In the genomic region with DNA sequence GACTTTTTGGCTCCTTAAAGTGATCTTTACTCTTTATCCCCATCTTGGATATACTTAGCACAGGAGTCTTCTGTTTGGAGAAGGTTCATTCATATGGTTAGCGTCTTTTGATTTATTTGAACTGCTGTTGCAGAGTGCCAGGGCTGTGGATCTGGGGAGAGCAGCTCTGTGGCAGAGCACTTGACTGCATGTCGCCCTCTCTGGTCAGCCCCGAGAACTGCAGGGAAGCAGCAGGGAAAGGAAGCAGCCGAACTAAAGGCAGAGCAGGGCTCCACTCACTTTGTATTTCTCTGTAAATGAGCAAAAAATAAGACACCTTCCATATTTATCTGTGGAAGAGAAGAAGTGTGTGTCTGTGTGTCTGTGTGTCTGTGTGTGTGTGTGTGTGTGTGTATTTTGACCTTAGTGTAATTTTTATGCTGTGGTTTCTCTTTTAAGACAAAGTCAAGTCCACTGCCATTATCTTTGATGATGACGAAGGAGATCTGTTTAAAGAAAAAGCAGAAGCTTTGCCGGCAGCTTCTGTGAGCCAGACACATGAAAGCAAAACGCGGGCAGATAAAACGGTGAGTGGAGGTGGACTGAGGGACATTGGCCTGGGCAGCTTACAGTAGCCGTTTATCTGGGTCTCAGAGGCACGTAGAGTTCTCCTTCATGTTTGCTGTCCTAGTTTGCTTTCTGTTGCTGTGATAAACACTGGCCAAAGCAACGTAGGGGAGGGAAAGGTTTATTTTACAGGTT, we compare ENCODE assay signal across 8 mouse cellular contexts. TPM values are rescaled to one million over a fixed set of nuclear protein-coding genes. Genes with fewer than 3 reads are reported as not detected.
A peak's percentile ranks its signal among the peaks of the same experiment; 100 is the strongest.
DNase-seq lines count a peak whose midpoint lies in the region; ATAC-seq and TF ChIP-seq lines count a peak whose summit lies in the region.

No protein-coding gene starts in this region.

- H3K27me3 ChIP-seq in midbrain, embryonic 14.5 days (ENCODE audit: control insufficient read depth, insufficient read depth, low read length), result no peaks in the 10 kb centered on the region
- H3K27me3 ChIP-seq in midbrain, embryonic 13.5 days, result no peaks in the 10 kb centered on the region
- no peaks in the 10 kb centered on the region for H3K27me3 ChIP-seq in liver, adult 2 months (ENCODE audit: control insufficient read depth, insufficient read depth, low read length)

- no peak for ATAC-seq in midbrain, embryonic 14.5 days (ENCODE audit: low FRiP score, low TSS enrichment)
- no peak for ATAC-seq in midbrain, embryonic 13.5 days
- ATAC-seq in cerebellum, adult (ENCODE audit: insufficient number of reproducible peaks, low FRiP score, low TSS enrichment), result peak; percentile 64
- peak; percentile 90 for ATAC-seq in neutrophil, adult 5-6 weeks (ENCODE audit: extremely low read depth, insufficient number of reproducible peaks, low FRiP score, poor library complexity, severe bottlenecking)

- no peak overlapping the region for H3K4me2 ChIP-seq in midbrain, embryonic 14.5 days (ENCODE audit: low read length)
- no peak overlapping the region for H3K4me2 ChIP-seq in midbrain, embryonic 13.5 days (replicated peaks)

- no peak overlapping the region for H3K9ac ChIP-seq in midbrain, embryonic 14.5 days (replicated peaks; ENCODE audit: low read length)
- H3K9ac ChIP-seq in midbrain, embryonic 13.5 days (replicated peaks), result no peak overlapping the region
- H3K9ac ChIP-seq in liver, adult 2 months (ENCODE audit: low read depth, low read length), result no peak overlapping the region

- H3K36me3 ChIP-seq in midbrain, embryonic 14.5 days (ENCODE audit: control insufficient read depth, insufficient read depth, low read length), result peaks cover 83% of the 10 kb centered on the region
- peaks cover 81% of the 10 kb centered on the region for H3K36me3 ChIP-seq in midbrain, embryonic 13.5 days
- H3K36me3 ChIP-seq in liver, adult 2 months (ENCODE audit: control insufficient read depth, insufficient read depth, low read length), result peaks cover 40% of the 10 kb centered on the region

- 65% methylated on average over 12 of the region's 12 CpGs for WGBS in midbrain, embryonic 14.5 days
- 67% methylated on average over 12 of the region's 12 CpGs for WGBS in midbrain, embryonic 13.5 days
- 42% methylated on average over 12 of the region's 12 CpGs for WGBS in liver, adult 2 months

- H3K4me1 ChIP-seq in midbrain, embryonic 14.5 days (ENCODE audit: control insufficient read depth, insufficient read depth, low read length), result no peaks in the 10 kb centered on the region
- no peaks in the 10 kb centered on the region for H3K4me1 ChIP-seq in midbrain, embryonic 13.5 days (replicated peaks)
- H3K4me1 ChIP-seq in liver, adult 2 months (ENCODE audit: control insufficient read depth, insufficient read depth, low read length), result no peaks in the 10 kb centered on the region

- no peak for TF ChIP-seq POLR2A in liver, adult 2 months (IDR thresholded peaks at IDR 0.05; ENCODE audit: extremely low read depth, insufficient read depth, low read length)

- DNase-seq in midbrain, embryonic 14.5 days, result peak; percentile 85
- peak; percentile 46 for DNase-seq in forelimb bud, embryonic 11.5 days (ENCODE audit: low read depth, low spot score)
- peak; percentile 35 to 68 for DNase-seq in kidney, adult 8-10 months
- peak; percentile 93 for DNase-seq in liver, adult 2 months (ENCODE audit: extremely low read depth, low read depth, low spot score)
- DNase-seq in thymus, adult 18-20 months, result peak; percentile 18 to 22

- H3K4me3 ChIP-seq in midbrain, embryonic 14.5 days (replicated peaks; ENCODE audit: low read depth, low read length), result no peak overlapping the region
- no peak overlapping the region for H3K4me3 ChIP-seq in midbrain, embryonic 13.5 days (replicated peaks)
- no peak overlapping the region for H3K4me3 ChIP-seq in liver, adult 2 months (ENCODE audit: insufficient read depth, low read depth, low read length)

- H3K79me2 ChIP-seq in liver, adult 2 months (ENCODE audit: control insufficient read depth, insufficient read depth, low read length), result no peaks in the 10 kb centered on the region; the same call in 1 of the 2 replicates

- peak; percentile 99 for TF ChIP-seq CTCF in liver, adult 2 months (IDR thresholded peaks at IDR 0.05; ENCODE audit: low read depth, low read length)

- H3K27ac ChIP-seq in midbrain, embryonic 14.5 days (replicated peaks; ENCODE audit: low read depth, low read length), result no peak overlapping the region
- no peak overlapping the region for H3K27ac ChIP-seq in midbrain, embryonic 13.5 days
- H3K27ac ChIP-seq in liver, adult 2 months (replicated peaks; ENCODE audit: insufficient read depth, low read depth, low read length), result no peak overlapping the region

- H3K9me3 ChIP-seq in midbrain, embryonic 14.5 days (ENCODE audit: control insufficient read depth, low read length), result no peaks in the 10 kb centered on the region
- H3K9me3 ChIP-seq in midbrain, embryonic 13.5 days, result no peaks in the 10 kb centered on the region

RNA-seq across cellular contexts. Expression of gene Washc2, which starts 21.1 kb away (rescaled TPM):
- polyA plus RNA-seq in midbrain, embryonic 14.5 days (2014; fragmentation: Nextera tagmentation; extraction: Ambion mirVana), result 48.5 and 60.4 TPM in 2 replicates
- 64.4 and 67.1 TPM in 2 replicates for polyA plus RNA-seq in midbrain, embryonic 13.5 days (2015; fragmentation: Nextera tagmentation; extraction: Ambion mirVana)
- total RNA-seq in liver, adult 2 months (2014; rRNA removed), result 38.5 and 46.5 TPM in 2 replicates
- polyA plus RNA-seq in liver, adult 2 months (2012; rRNA removed), result 29.6 and 32.7 TPM in 2 replicates
- total RNA-seq in neutrophil, adult 5-6 weeks (2017), result 258 and 266 TPM in 2 replicates

RNA-seq across cellular contexts. Expression of gene Zfand4, which starts 35.1 kb away (rescaled TPM):
- polyA plus RNA-seq in midbrain, embryonic 14.5 days (2014; fragmentation: Nextera tagmentation; extraction: Ambion mirVana), result 9.0 and 12.4 TPM in 2 replicates
- 11.5 and 11.6 TPM in 2 replicates for polyA plus RNA-seq in midbrain, embryonic 13.5 days (2015; fragmentation: Nextera tagmentation; extraction: Ambion mirVana)
- total RNA-seq in liver, adult 2 months (2014; rRNA removed), result 25.6 and 28.0 TPM in 2 replicates
- 3.1 and 4.0 TPM in 2 replicates for polyA plus RNA-seq in liver, adult 2 months (2012; rRNA removed)
- 33.5 and 41.4 TPM in 2 replicates for total RNA-seq in neutrophil, adult 5-6 weeks (2017)

RNA-seq across cellular contexts. Expression of gene Tmcc1, which starts 35.7 kb away (rescaled TPM):
- polyA plus RNA-seq in midbrain, embryonic 14.5 days (2014; fragmentation: Nextera tagmentation; extraction: Ambion mirVana), result 25.8 and 26.2 TPM in 2 replicates
- 35.7 and 36.4 TPM in 2 replicates for polyA plus RNA-seq in midbrain, embryonic 13.5 days (2015; fragmentation: Nextera tagmentation; extraction: Ambion mirVana)
- 34.3 and 38.0 TPM in 2 replicates for total RNA-seq in liver, adult 2 months (2014; rRNA removed)
- 13.8 and 17.7 TPM in 2 replicates for polyA plus RNA-seq in liver, adult 2 months (2012; rRNA removed)
- total RNA-seq in neutrophil, adult 5-6 weeks (2017), result 154 and 191 TPM in 2 replicates

Comparison
In these comparisons a context has a peak if more than half of its experiments do, and no peak if none do; other contexts are left out.
1. ATAC-seq: peak in cerebellum, adult (single experiment) and neutrophil, adult 5-6 weeks (single experiment); none in midbrain, embryonic 14.5 days (single experiment) and midbrain, embryonic 13.5 days (single experiment).
2. DNase-seq: peak in every context shown above with its lines; median percentile 93 in liver, adult 2 months; 85 in midbrain, embryonic 14.5 days; 52 in kidney, adult 8-10 months; 46 in forelimb bud, embryonic 11.5 days; 20 in thymus, adult 18-20 months.